Mouse (Mus musculus): ENCODE measurements at regions not wholly inside any gene's neighbourhood (a gene's known extent, or its start where the extent isn't known, plus 50 kb on each side); places are given as distances from the start of the nearest gene placed in this dataset.

- TF ChIP-seq GATA1 (IDR thresholded peaks at IDR 0.05; ENCODE audit: low read length), result no peak
Observed at GRCm38 (mm10) chr11:111858111-111858510, 792.1 kb downstream of the Kcnj2 start.

GRCm38 (mm10) chr11:111865143-111865542 is 799.2 kb downstream of the Kcnj2 start:
- no peak for TF ChIP-seq GATA1 (IDR thresholded peaks at IDR 0.05; ENCODE audit: low read length)

- TF ChIP-seq GATA1 (IDR thresholded peaks at IDR 0.05; ENCODE audit: low read length), result no peak
Observed at GRCm38 (mm10) chr11:111875406-111875805, 809.4 kb downstream of the Kcnj2 start.

- TF ChIP-seq GATA1 (IDR thresholded peaks at IDR 0.05; ENCODE audit: low read length), result no peak
Observed at GRCm38 (mm10) chr11:111880146-111880545, 814.2 kb downstream of the Kcnj2 start.

GRCm38 (mm10) chr11:111890026-111890425 is 824.1 kb downstream of the Kcnj2 start:
- no peak for TF ChIP-seq GATA1 (IDR thresholded peaks at IDR 0.05; ENCODE audit: low read length)

- no peak for TF ChIP-seq GATA1 (IDR thresholded peaks at IDR 0.05; ENCODE audit: low read length)
Observed at GRCm38 (mm10) chr11:111893861-111894260, 827.9 kb downstream of the Kcnj2 start.

GRCm38 (mm10) chr11:111895221-111896200 is 829.5 kb downstream of the Kcnj2 start:
- TF ChIP-seq GATA1 (IDR thresholded peaks at IDR 0.05; ENCODE audit: low read length), result peak; percentile 15

- no peak for TF ChIP-seq GATA1 (IDR thresholded peaks at IDR 0.05; ENCODE audit: low read length)
Observed at GRCm38 (mm10) chr11:111897001-111897400, 831.0 kb downstream of the Kcnj2 start.

- TF ChIP-seq GATA1 (IDR thresholded peaks at IDR 0.05; ENCODE audit: low read length), result no peak
Observed at GRCm38 (mm10) chr11:111904086-111904485, 838.1 kb downstream of the Kcnj2 start.

GRCm38 (mm10) chr11:111913891-111914290 is 847.9 kb downstream of the Kcnj2 start:
- TF ChIP-seq GATA1 (IDR thresholded peaks at IDR 0.05; ENCODE audit: low read length), result no peak

- TF ChIP-seq GATA1 (IDR thresholded peaks at IDR 0.05; ENCODE audit: low read length), result no peak
Observed at GRCm38 (mm10) chr11:111926336-111926735, 855.7 kb upstream of the Sox9 start.

- no peak for TF ChIP-seq GATA1 (IDR thresholded peaks at IDR 0.05; ENCODE audit: low read length)
Observed at GRCm38 (mm10) chr11:111929366-111929765, 852.7 kb upstream of the Sox9 start.

- TF ChIP-seq GATA1 (IDR thresholded peaks at IDR 0.05; ENCODE audit: low read length), result no peak
Observed at GRCm38 (mm10) chr11:111932052-111932451, 850.0 kb upstream of the Sox9 start.

- TF ChIP-seq GATA1 (IDR thresholded peaks at IDR 0.05; ENCODE audit: low read length), result no peak
Observed at GRCm38 (mm10) chr11:111944282-111944681, 837.7 kb upstream of the Sox9 start.

- TF ChIP-seq GATA1 (IDR thresholded peaks at IDR 0.05; ENCODE audit: low read length), result no peak
Observed at GRCm38 (mm10) chr11:111945806-111946205, 836.2 kb upstream of the Sox9 start.

GRCm38 (mm10) chr11:111947671-111948070 is 834.4 kb upstream of the Sox9 start:
- no peak for TF ChIP-seq GATA1 (IDR thresholded peaks at IDR 0.05; ENCODE audit: low read length)

GRCm38 (mm10) chr11:111953421-111953820 is 828.6 kb upstream of the Sox9 start:
- TF ChIP-seq GATA1 (IDR thresholded peaks at IDR 0.05; ENCODE audit: low read length), result no peak

Measured in G1E-ER4 (cell line).